Mouse (Mus musculus) MEL (cell line): Measurements from ENCODE around the gene Sall1. TPM values are rescaled to one million over a fixed set of nuclear protein-coding genes. Genes with fewer than 3 reads are reported as not detected.

Experiments
- DNase-seq: peaks from one replicate; pipeline ENCODE4 v3.0.0; 2011; ENCODE audit warnings: low read depth, low spot score
- H3K27ac ChIP-seq: 2 replicates; pipeline ENCODE4 v1.5.1; 2012; ENCODE audit warnings: low read depth, mild to moderate bottlenecking, control low read depth, low read length, moderate library complexity; ENCODE audit not compliant: control insufficient read depth
- H3K27me3 ChIP-seq, 2 experiments: fragments of 150-350 bp in 1 of 2; sonication (generic) in 1 of 2; 2 replicates each; pipeline ENCODE4 v1.6.1; 2012; ENCODE audit warnings: low read length in 2 of 2, mild to moderate bottlenecking in 2 of 2, improper control_type of control experiment in 1 of 2, moderate library complexity in 1 of 2; ENCODE audit not compliant: insufficient read depth in 2 of 2, control insufficient read depth in 1 of 2
- H3K36me3 ChIP-seq, 2 experiments: 2 replicates each; pipeline ENCODE4 v1.6.1; 2012 to 2014; ENCODE audit warnings: low read length in 2 of 2, improper control_type of control experiment in 1 of 2, inconsistent platforms in 1 of 2, mild to moderate bottlenecking in 1 of 2; ENCODE audit not compliant: insufficient read depth in 2 of 2, control insufficient read depth in 1 of 2
- H3K4me1 ChIP-seq, 2 experiments: fragments of 150-350 bp in 1 of 2; sonication (generic) in 1 of 2; 2 replicates each; pipeline ENCODE4 v1.6.1; 2012; ENCODE audit warnings: low read length in 2 of 2, improper control_type of control experiment in 1 of 2, mild to moderate bottlenecking in 1 of 2; ENCODE audit not compliant: insufficient read depth in 2 of 2, control insufficient read depth in 1 of 2
- H3K4me3 ChIP-seq, 2 experiments: fragments of 150-350 bp in 1 of 2; sonication (generic) in 1 of 2; 2 replicates each; pipeline ENCODE4 v1.5.1; 2012; ENCODE audit warnings: low read depth in 2 of 2, low read length in 2 of 2, mild to moderate bottlenecking in 2 of 2, moderate library complexity in 2 of 2, control low read depth in 1 of 2, improper control_type of control experiment in 1 of 2; ENCODE audit not compliant: control insufficient read depth in 1 of 2, insufficient read depth in 1 of 2
- H3K79me2 ChIP-seq: 2 replicates; pipeline ENCODE4 v1.6.1; 2012; ENCODE audit warnings: mild to moderate bottlenecking, low read length, moderate library complexity; ENCODE audit not compliant: control insufficient read depth, poor library complexity, insufficient read depth
- H3K9ac ChIP-seq: 2 replicates; pipeline ENCODE4 v1.6.1; 2012; ENCODE audit warnings: low read depth, mild to moderate bottlenecking, control low read depth, low read length, moderate library complexity; ENCODE audit not compliant: control insufficient read depth, poor library complexity, severe bottlenecking
- H3K9me3 ChIP-seq: fragments of 150-350 bp; sonication (generic); replicated peaks from 2 replicates; pipeline ENCODE4 v1.6.1; 2012; ENCODE audit warnings: mild to moderate bottlenecking, low read length, improper control_type of control experiment, moderate library complexity; ENCODE audit not compliant: insufficient read depth
- BHLHE40 ChIP-seq: IDR thresholded peaks from 2 replicates; pipeline ENCODE4 v1.6.1; 2012; ENCODE audit warnings: low read depth, mild to moderate bottlenecking, inconsistent platforms, low read length, improper control_type of control experiment, borderline replicate concordance
- CHD2 ChIP-seq: IDR thresholded peaks from 2 replicates; pipeline ENCODE4 v1.6.1; 2011; ENCODE audit warnings: low read length, improper control_type of control experiment
- E2F4 ChIP-seq: IDR thresholded peaks from 2 replicates; pipeline ENCODE4 v1.6.1; 2011; ENCODE audit warnings: low read depth, low read length, improper control_type of control experiment, borderline replicate concordance
- ELF1 ChIP-seq: IDR thresholded peaks from 2 replicates; pipeline ENCODE4 v1.6.1; 2014; ENCODE audit warnings: low read depth, mild to moderate bottlenecking, inconsistent platforms, low read length, improper control_type of control experiment, moderate library complexity
- EP300 ChIP-seq, 2 experiments: IDR thresholded peaks; 2 replicates each; pipeline ENCODE4 v1.6.1; 2011; ENCODE audit warnings: improper control_type of control experiment in 2 of 2, low read length in 2 of 2, low read depth in 1 of 2, mild to moderate bottlenecking in 1 of 2
- GABPA ChIP-seq: IDR thresholded peaks from 2 replicates; pipeline ENCODE4 v1.6.1; 2012; ENCODE audit warnings: low read depth, mild to moderate bottlenecking, inconsistent platforms, low read length, improper control_type of control experiment, moderate library complexity
- HCFC1 ChIP-seq: IDR thresholded peaks from 2 replicates; pipeline ENCODE4 v1.6.1; 2012; ENCODE audit warnings: low read depth, mild to moderate bottlenecking, inconsistent platforms, low read length, improper control_type of control experiment, moderate library complexity
- KAT2A ChIP-seq: conservative IDR thresholded peaks from 2 replicates; pipeline ENCODE4 v1.6.1; 2012; ENCODE audit warnings: low read depth, low read length, improper control_type of control experiment, inconsistent platforms
- MAZ ChIP-seq: IDR thresholded peaks from 2 replicates; pipeline ENCODE4 v1.6.1; 2012; ENCODE audit warnings: low read depth, mild to moderate bottlenecking, inconsistent platforms, low read length, improper control_type of control experiment
- MEF2A ChIP-seq: IDR thresholded peaks from 2 replicates; pipeline ENCODE4 v1.6.1; 2014; ENCODE audit warnings: low read depth, mild to moderate bottlenecking, inconsistent platforms, low read length, improper control_type of control experiment; ENCODE audit not compliant: poor library complexity, insufficient replicate concordance, severe bottlenecking; ENCODE audit errors: extremely low read depth
- MXI1 ChIP-seq: IDR thresholded peaks from 2 replicates; pipeline ENCODE4 v1.6.1; 2011; ENCODE audit warnings: mild to moderate bottlenecking, low read depth, low read length, improper control_type of control experiment
- MYB ChIP-seq: IDR thresholded peaks from 2 replicates; pipeline ENCODE4 v1.6.1; 2011; ENCODE audit warnings: mild to moderate bottlenecking, low read depth, low read length, improper control_type of control experiment
- MYC ChIP-seq: IDR thresholded peaks from 2 replicates; pipeline ENCODE4 v1.6.1; 2011; ENCODE audit warnings: low read depth, mild to moderate bottlenecking, low read length, improper control_type of control experiment, moderate library complexity
- NELFE ChIP-seq: IDR thresholded peaks from 2 replicates; pipeline ENCODE4 v1.6.1; 2011; ENCODE audit warnings: low read depth, low read length, improper control_type of control experiment
- RAD21 ChIP-seq: IDR thresholded peaks from 2 replicates; pipeline ENCODE4 v1.6.1; 2011; ENCODE audit warnings: mild to moderate bottlenecking, low read depth, low read length, improper control_type of control experiment
- SMC3 ChIP-seq: IDR thresholded peaks from 2 replicates; pipeline ENCODE4 v1.6.1; 2011; ENCODE audit warnings: low read depth, low read length, improper control_type of control experiment
- TAL1 ChIP-seq: IDR thresholded peaks from 2 replicates; pipeline ENCODE4 v1.6.1; 2012; ENCODE audit warnings: mild to moderate bottlenecking, inconsistent platforms, low read length, moderate library complexity, mixed read lengths
- TBP ChIP-seq: IDR thresholded peaks from 2 replicates; pipeline ENCODE4 v1.8.0; 2011; ENCODE audit warnings: low read depth, low read length, improper control_type of control experiment
- TCF12 ChIP-seq: IDR thresholded peaks from 2 replicates; pipeline ENCODE4 v1.6.1; 2014; ENCODE audit warnings: low read depth, mild to moderate bottlenecking, inconsistent platforms, low read length, improper control_type of control experiment, moderate library complexity
- USF2 ChIP-seq, 2 experiments: IDR thresholded peaks; 2 replicates each; pipeline ENCODE4 v1.6.1; 2011 to 2012; ENCODE audit warnings: improper control_type of control experiment in 2 of 2, low read length in 2 of 2, borderline replicate concordance in 1 of 2, inconsistent platforms in 1 of 2, low read depth in 1 of 2, mild to moderate bottlenecking in 1 of 2; ENCODE audit not compliant: insufficient read depth in 1 of 2
- ZMIZ1 ChIP-seq: IDR thresholded peaks from 2 replicates; pipeline ENCODE4 v1.6.1; 2012; ENCODE audit warnings: low read depth, mild to moderate bottlenecking, inconsistent platforms, low read length, improper control_type of control experiment, moderate library complexity
- ZNF384 ChIP-seq: IDR thresholded peaks from 2 replicates; pipeline ENCODE4 v1.6.1; 2012; ENCODE audit warnings: low read depth, mild to moderate bottlenecking, inconsistent platforms, low read length, improper control_type of control experiment
- polyA plus RNA-seq, 2 experiments: library from polyadenylated mRNA; stranded (reverse) in 1 of 2; unstranded in 1 of 2; fragments of >175 nt in 1 of 2; fragments of >200 nt in 1 of 2; gene quantifications; 2 replicates each; pipeline versions ENCODE4 v1.2.1 to v1.2.4; 2012; ENCODE audit warnings: low replicate concordance in 2 of 2, low read depth in 1 of 2; ENCODE audit not compliant: insufficient read length in 2 of 2, insufficient read depth in 1 of 2, missing spikeins in 1 of 2
- total RNA-seq: library from RNA; depleted of rRNA; stranded (reverse); fragments of 300-350 nt; gene quantifications from 2 replicates; pipeline ENCODE4 v1.2.3, GENCODE M21; 2012

Sall1 gene
- total and polyA plus RNA-seq, 3 experiments = not detected

- no peaks in the 10 kb centered on the region for H3K27me3 ChIP-seq
Measured at GRCm38 (mm10) chr8:89039890-89040289, 4.1 kb downstream of the Sall1 start.

GRCm38 (mm10) chr8:89038920-89039319 lies 5.0 kb downstream of the Sall1 start:
- H3K4me1 ChIP-seq = no peaks in the 10 kb centered on the region
- H3K9me3 ChIP-seq = no peaks in the 10 kb centered on the region
- no peak for TF ChIP-seq MAZ
- TF ChIP-seq EP300 (IDR thresholded peaks at IDR 0.05; ENCODE audit: low read depth in 1 of 2, low read length in 2 of 2) = no peak
- TF ChIP-seq MYB = no peak
- no peak for TF ChIP-seq ELF1
- TF ChIP-seq BHLHE40 = no peak
- no peak for TF ChIP-seq ZMIZ1
- no peak overlapping the region for H3K27ac ChIP-seq
- no peaks in the 10 kb centered on the region for H3K36me3 ChIP-seq
- no peaks in the 10 kb centered on the region for H3K79me2 ChIP-seq
- H3K4me3 ChIP-seq = no peak overlapping the region
- no peak for DNase-seq
- H3K27me3 ChIP-seq = no peaks in the 10 kb centered on the region
- H3K9ac ChIP-seq = no peak overlapping the region

More at GRCm38 (mm10) chr8:89039890-89040289, 4.1 kb downstream of the Sall1 start:
- Histone ChIP-seq H3K9me3 (no peaks in the 10 kb centered on the region), H3K4me1 (no peaks in the 10 kb centered on the region), H3K79me2 (no peaks in the 10 kb centered on the region), H3K27ac (no peak overlapping the region)
- no peak for DNase-seq
- TF ChIP-seq GABPA (no peak), E2F4 (no peak), KAT2A (no peak), TCF12 (no peak), MEF2A (no peak), USF2 (IDR thresholded peaks at IDR 0.05; ENCODE audit: borderline replicate concordance in 1 of 2, insufficient read depth in 1 of 2, low read depth in 1 of 2, low read length in 2 of 2) (no peak), MYC (no peak), SMC3 (no peak), NELFE (no peak), ZNF384 (no peak), RAD21 (no peak), MXI1 (no peak), TAL1 (no peak), ELF1 (no peak), CHD2 (no peak), MAZ (no peak), MYB (no peak), HCFC1 (no peak), TBP (no peak)
- TF ChIP-seq, all 39 proteins: peak for 0
- no peak overlapping the region for H3K9ac ChIP-seq
- H3K4me3 ChIP-seq = no peak overlapping the region
- H3K36me3 ChIP-seq = no peaks in the 10 kb centered on the region
